Mouse (Mus musculus) heart, embryonic 14.5 days (tissue): ENCODE data around the gene Rassf5. TPM values are rescaled to one million over a fixed set of nuclear protein-coding genes. Genes with fewer than 3 reads are reported as not detected.

Experiments used
- ATAC-seq: fragments of 200-750 bp; cut with Nextera tagmentation; 2 replicates; pipeline ENCODE4 v1.8.0; 2017; ENCODE audit warnings: low read depth, moderate TSS enrichment; ENCODE audit not compliant: insufficient number of reproducible peaks, insufficient read depth, low FRiP score
- H3K27ac ChIP-seq, 2 experiments: fragments of 200-500 bp in 1 of 2; fragments of 300-500 bp in 1 of 2; sonication (generic) in 1 of 2; replicated peaks in 1 of 2; 2 replicates each; pipeline ENCODE4 v1.5.1; 2012 to 2014; ENCODE audit warnings: low read depth in 2 of 2, low read length in 2 of 2, control low read depth in 1 of 2, mild to moderate bottlenecking in 1 of 2, mixed read lengths in 1 of 2; ENCODE audit not compliant: control insufficient read depth in 1 of 2, insufficient read depth in 1 of 2
- H3K27me3 ChIP-seq: fragments of 300-500 bp; sonication (generic); 2 replicates; pipeline ENCODE4 v1.6.1; 2014; ENCODE audit warnings: mild to moderate bottlenecking, low read length, control low read depth; ENCODE audit not compliant: control insufficient read depth, insufficient read depth
- H3K36me3 ChIP-seq: fragments of 300-500 bp; sonication (generic); 2 replicates; pipeline ENCODE4 v1.6.1; 2014; ENCODE audit warnings: mild to moderate bottlenecking, control low read depth, low read length, mixed read lengths; ENCODE audit not compliant: control insufficient read depth, insufficient read depth
- H3K4me1 ChIP-seq, 2 experiments: fragments of 200-500 bp in 1 of 2; fragments of 300-500 bp in 1 of 2; sonication (generic) in 1 of 2; 2 replicates each; pipeline ENCODE4 v1.6.1; 2012 to 2014; ENCODE audit warnings: low read length in 2 of 2, control low read depth in 1 of 2, mixed read lengths in 1 of 2; ENCODE audit not compliant: control insufficient read depth in 2 of 2, insufficient read depth in 2 of 2
- H3K4me2 ChIP-seq: fragments of 300-500 bp; sonication (generic); 2 replicates; pipeline ENCODE4 v1.6.1; 2014; ENCODE audit warnings: mild to moderate bottlenecking, low read length
- H3K4me3 ChIP-seq, 2 experiments: fragments of 200-500 bp in 1 of 2; fragments of 300-500 bp in 1 of 2; sonication (generic) in 1 of 2; 2 replicates each; pipeline ENCODE4 v1.5.1; 2012 to 2014; ENCODE audit warnings: low read length in 2 of 2, mild to moderate bottlenecking in 2 of 2, control low read depth in 1 of 2, low read depth in 1 of 2, moderate library complexity in 1 of 2; ENCODE audit not compliant: control insufficient read depth in 1 of 2, insufficient read depth in 1 of 2
- H3K9ac ChIP-seq: fragments of 300-500 bp; sonication (generic); 2 replicates; pipeline ENCODE4 v1.6.1; 2014; ENCODE audit warnings: mild to moderate bottlenecking, low read length
- H3K9me3 ChIP-seq: fragments of 300-500 bp; sonication (generic); 2 replicates; pipeline ENCODE4 v1.6.1; 2016; ENCODE audit warnings: low read length, control low read depth; ENCODE audit not compliant: control insufficient read depth
- WGBS: fragments of 180-500 bp; shearing (Covaris S2); extraction: QIAGEN DNeasy Blood & Tissue Kit; methylation state at CpG from one replicate; pipeline ENCODE4 v1.1.7; 2014; 5-methylcytosine and 5-hydroxymethylcytosine counted together
- polyA plus RNA-seq: library from polyadenylated mRNA; unstranded; fragments of >200 nt; fragmentation: Nextera tagmentation; extraction: Ambion mirVana; gene quantifications from 2 replicates; pipeline ENCODE4 v1.2.1, GENCODE M21; 2014

Rassf5 gene
- polyA plus RNA-seq, 1 experiment from 2014 or later: 19.3 TPM

DNA sequence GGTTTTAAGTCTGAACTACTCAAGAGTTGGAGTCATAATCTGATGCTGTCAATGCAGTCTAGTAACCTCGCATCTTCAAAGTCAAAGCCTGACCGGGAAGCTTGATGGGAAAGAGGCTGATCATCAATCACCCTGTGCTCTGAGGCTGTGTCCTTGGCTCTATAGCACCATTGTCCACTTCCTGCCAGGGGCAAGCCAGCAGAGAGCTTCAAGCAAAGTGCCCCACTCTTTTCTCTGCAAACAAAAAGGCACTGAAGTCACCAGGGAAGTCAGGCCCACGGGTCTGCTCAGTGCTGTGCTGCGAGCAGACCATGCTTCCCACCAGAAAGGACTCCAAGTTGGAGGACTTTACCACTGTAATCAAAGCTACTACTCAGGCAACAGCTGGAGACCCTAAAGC, 67.8 kb downstream of the Rassf5 start:
- Histone ChIP-seq H3K9ac (no peak overlapping the region), H3K4me1 (no peaks in the 10 kb centered on the region), H3K36me3 (peaks cover 85% of the 10 kb centered on the region), H3K4me3 (no peak overlapping the region), H3K4me2 (no peak overlapping the region), H3K9me3 (no peaks in the 10 kb centered on the region), H3K27ac (no peak overlapping the region), H3K27me3 (no peaks in the 10 kb centered on the region)
- ATAC-seq: no peak
- 83% methylated on average over 4 of the region's 4 CpGs for WGBS

DNA sequence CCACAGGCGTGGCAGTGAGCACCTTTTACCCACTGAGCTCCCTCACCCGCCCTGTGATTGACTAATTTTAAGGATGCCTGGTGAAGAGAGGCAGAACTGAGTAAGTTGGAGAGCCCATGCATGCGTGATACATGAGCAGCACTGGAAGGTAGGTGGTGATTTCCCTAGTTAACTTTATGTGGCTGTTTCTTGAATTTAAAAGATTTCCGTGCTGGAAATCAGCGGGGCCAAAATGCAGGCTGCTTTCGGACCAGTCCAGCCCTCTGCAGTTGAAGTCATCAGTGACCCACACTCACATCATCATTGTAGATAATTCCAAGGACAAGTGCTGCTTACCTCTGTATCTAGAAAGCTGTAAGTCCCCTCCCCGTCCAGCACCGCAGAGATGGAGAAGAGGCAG, 69.2 kb downstream of the Rassf5 start:
- no peaks in the 10 kb centered on the region for H3K9me3 ChIP-seq
- peaks cover 95% of the 10 kb centered on the region for H3K36me3 ChIP-seq
- no peak overlapping the region for H3K9ac ChIP-seq
- WGBS: 90% methylated on average over 8 of the region's 8 CpGs
- H3K4me2 ChIP-seq: no peak overlapping the region
- H3K27ac ChIP-seq: no peak overlapping the region
- H3K27me3 ChIP-seq: no peaks in the 10 kb centered on the region
- ATAC-seq: no peak
- H3K4me3 ChIP-seq: no peak overlapping the region
- no peaks in the 10 kb centered on the region for H3K4me1 ChIP-seq

DNA sequence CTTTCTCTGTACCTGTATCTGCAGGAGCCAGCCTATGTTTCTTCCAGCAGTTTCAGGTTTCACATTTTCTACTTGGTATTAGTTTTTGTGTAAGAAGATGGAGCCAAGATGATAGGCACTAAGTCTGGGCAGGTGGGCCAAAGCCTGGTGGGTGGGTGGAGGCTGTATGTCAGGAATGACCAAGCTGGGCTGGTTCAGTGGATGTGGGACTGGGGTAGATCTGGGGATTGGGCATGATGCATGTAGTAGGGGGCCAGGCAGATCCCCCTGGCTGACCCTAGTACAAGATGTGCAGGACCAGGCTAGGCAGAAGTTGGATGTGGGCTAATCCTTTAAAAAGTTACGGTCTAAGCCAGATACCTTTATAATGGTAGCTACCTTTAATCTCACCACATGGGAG, 69.9 kb downstream of the Rassf5 start:
- 100% methylated on average over 1 of the region's 1 CpGs for WGBS
- Histone ChIP-seq H3K4me3 (no peak overlapping the region), H3K4me2 (no peak overlapping the region), H3K9ac (no peak overlapping the region), H3K9me3 (no peaks in the 10 kb centered on the region), H3K27me3 (no peaks in the 10 kb centered on the region), H3K36me3 (peaks cover 95% of the 10 kb centered on the region), H3K27ac (no peak overlapping the region), H3K4me1 (no peaks in the 10 kb centered on the region)
- no peak for ATAC-seq

DNA sequence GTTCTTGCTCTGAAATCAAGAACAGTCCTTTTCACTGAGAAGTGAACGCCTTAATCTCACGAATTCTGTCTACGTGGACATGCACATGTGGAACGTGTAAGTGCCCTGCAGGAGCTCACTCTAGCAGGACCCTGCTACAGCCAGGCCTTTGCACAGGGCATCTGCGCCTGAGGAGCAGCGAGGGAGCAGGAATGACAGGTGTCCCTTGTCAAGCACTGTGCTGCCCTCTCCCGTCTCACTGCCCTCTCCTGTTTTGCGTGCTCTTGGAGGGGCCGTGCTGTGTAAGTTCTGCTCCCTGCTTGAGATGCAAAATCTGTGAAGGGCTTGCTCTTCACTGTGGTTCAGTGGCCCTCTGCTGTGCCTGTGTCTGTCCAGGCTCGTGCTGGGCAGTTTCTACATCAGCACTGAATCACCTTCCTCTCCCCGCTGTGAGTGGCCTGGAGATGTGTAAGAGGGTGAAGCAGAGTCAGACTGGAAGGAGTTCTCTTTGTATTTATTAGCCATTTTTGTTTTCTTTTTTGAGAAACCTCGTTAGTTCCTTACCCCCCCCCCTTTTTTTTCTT, 70.7 kb downstream of the Rassf5 start:
- H3K4me3 ChIP-seq: no peak overlapping the region
- H3K4me1 ChIP-seq: no peaks in the 10 kb centered on the region
- H3K27ac ChIP-seq: no peak overlapping the region
- H3K36me3 ChIP-seq: peaks cover 94% of the 10 kb centered on the region
- H3K9ac ChIP-seq: no peak overlapping the region
- H3K9me3 ChIP-seq: no peaks in the 10 kb centered on the region
- H3K4me2 ChIP-seq: no peak overlapping the region
- WGBS: 61% methylated on average over 12 of the region's 12 CpGs
- H3K27me3 ChIP-seq: no peaks in the 10 kb centered on the region
- ATAC-seq: no peak

DNA sequence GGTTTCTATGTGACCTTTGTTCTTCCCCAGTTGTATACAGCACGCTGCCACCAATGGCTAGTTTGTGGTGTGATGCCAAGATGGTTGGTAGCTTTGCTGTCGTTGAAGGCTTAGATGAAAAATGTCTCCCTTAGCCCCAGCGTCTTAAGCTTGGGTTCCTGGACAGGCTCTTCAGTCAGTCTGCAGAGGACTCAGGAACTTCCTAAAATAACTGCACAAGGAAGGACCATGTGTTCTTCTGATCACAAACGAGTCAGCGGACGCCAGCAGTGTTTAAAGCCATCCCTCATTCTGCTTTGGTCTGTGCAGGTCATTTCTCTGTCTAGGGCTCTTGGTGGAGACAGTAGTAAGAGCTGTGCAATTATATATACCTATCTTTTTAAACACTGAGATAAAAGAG, 71.2 kb downstream of the Rassf5 start:
- Histone ChIP-seq H3K4me3 (no peak overlapping the region), H3K9me3 (no peaks in the 10 kb centered on the region), H3K36me3 (peaks cover 98% of the 10 kb centered on the region), H3K9ac (peak overlapping the region; percentile 46), H3K4me1 (no peaks in the 10 kb centered on the region), H3K27me3 (no peaks in the 10 kb centered on the region), H3K27ac (0 out of 4 replicates have a peak overlapping the region, but pooled peaks of 1 of the 2 experiments have one; percentile 3), H3K4me2 (no peak overlapping the region)
- WGBS: 54% methylated on average over 6 of the region's 6 CpGs
- ATAC-seq: no peak

DNA sequence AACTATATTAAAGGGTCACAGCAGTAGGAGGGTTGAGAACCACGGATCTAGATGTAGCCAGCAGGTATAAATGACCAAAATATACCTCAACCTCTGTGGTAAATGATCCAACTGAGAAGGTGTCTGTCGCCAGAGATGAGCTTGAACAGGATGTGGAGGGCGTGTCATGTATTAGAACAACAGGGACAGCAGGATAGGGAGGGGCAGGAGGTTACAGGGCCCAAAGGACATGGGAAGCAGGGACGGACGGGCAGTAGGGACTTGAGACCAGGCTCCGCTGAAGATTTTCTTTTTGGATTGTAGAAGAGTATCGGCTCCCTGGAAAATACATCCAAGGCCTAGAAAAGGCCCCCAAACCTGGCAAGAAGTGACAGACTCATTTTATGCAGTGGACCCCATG, 72.1 kb downstream of the Rassf5 start:
- Histone ChIP-seq H3K4me1 (no peaks in the 10 kb centered on the region), H3K9me3 (no peaks in the 10 kb centered on the region), H3K4me2 (no peak overlapping the region), H3K36me3 (peaks cover 98% of the 10 kb centered on the region), H3K9ac (no peak overlapping the region), H3K27me3 (no peaks in the 10 kb centered on the region), H3K27ac (no peak overlapping the region), H3K4me3 (no peak overlapping the region)
- WGBS: 76% methylated on average over 7 of the region's 7 CpGs
- no peak for ATAC-seq

DNA sequence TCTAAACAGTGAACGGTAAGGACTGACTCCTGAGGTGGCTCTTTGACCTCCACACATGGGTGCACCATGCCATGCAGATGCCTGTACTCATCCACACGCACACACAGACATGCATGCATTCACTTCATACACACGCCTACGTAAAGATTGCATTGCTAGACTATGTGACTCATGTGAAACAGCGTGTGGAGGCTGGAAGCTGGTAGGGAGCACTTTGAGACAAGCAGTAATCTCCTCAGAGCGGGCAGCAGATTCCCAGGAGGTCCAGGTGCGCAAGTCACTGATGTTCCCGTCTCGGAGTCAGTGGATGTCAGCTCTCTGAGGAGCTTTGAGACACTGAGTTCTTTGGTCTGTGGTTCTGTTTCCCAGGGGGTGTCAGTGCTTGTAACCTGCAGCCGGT, 77.4 kb downstream of the Rassf5 start:
- 91% methylated on average over 10 of the region's 10 CpGs for WGBS
- no peak for ATAC-seq
- Histone ChIP-seq H3K9me3 (no peaks in the 10 kb centered on the region), H3K4me1 (peaks cover 3 to 5% of the 10 kb centered on the region in 2 experiments; a peak in 3 of 4 replicates), H3K27me3 (no peaks in the 10 kb centered on the region), H3K27ac (no peak overlapping the region), H3K4me2 (no peak overlapping the region), H3K9ac (no peak overlapping the region), H3K4me3 (no peak overlapping the region), H3K36me3 (peaks cover 99% of the 10 kb centered on the region)

DNA sequence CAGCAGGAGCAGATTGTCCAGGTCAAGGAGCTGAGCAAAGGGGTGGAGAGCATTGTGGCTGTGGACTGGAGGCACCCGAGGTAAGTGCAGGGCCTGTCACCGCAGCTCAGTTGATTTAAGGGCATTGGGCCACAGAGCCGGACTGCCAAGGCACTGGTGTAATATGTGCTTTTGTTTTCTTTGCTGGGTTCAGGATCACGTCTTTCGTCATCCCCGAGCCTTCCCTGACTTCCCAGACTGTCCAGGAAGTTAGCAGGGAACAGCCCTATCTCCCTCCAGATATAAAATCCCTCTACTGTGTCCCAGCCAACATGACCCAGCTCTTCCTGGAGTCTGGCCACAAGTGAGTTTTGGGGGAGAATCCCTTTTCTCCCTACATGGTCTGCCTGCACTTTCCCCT, 80.6 kb downstream of the Rassf5 start:
- Histone ChIP-seq H3K4me3 (no peak overlapping the region), H3K36me3 (peaks cover 92% of the 10 kb centered on the region), H3K27ac (peak overlapping the region; percentile 8 to 24; a peak in 1 of 4 replicates), H3K4me1 (peaks cover 3 to 5% of the 10 kb centered on the region in 2 experiments; a peak in 3 of 4 replicates), H3K9me3 (no peaks in the 10 kb centered on the region), H3K4me2 (no peak overlapping the region), H3K27me3 (no peaks in the 10 kb centered on the region), H3K9ac (no peak overlapping the region)
- 45% methylated on average over 6 of the region's 6 CpGs for WGBS
- ATAC-seq: no peak
